Mouse (Mus musculus) midbrain, embryonic 12.5 days (tissue): ENCODE results near the gene Amy1. TPM values are rescaled to one million over a fixed set of nuclear protein-coding genes. Genes with fewer than 3 reads are reported as not detected.
"Not testable (repeated sequence)": the region's sequence is repeated elsewhere in the genome, so short reads cannot be mapped to it uniquely, and the experiment has no call there.

Experiments
- ATAC-seq: fragments of 200-750 bp; cut with Nextera tagmentation; 2 replicates; pipeline ENCODE4 v1.8.0; 2017; ENCODE audit warnings: low read depth, moderate TSS enrichment, moderate library complexity; ENCODE audit not compliant: low FRiP score
- H3K27ac ChIP-seq: fragments of 300-500 bp; sonication (generic); replicated peaks from 2 replicates; pipeline ENCODE4 v1.5.1; 2016; ENCODE audit warnings: mild to moderate bottlenecking
- H3K27me3 ChIP-seq: fragments of 300-500 bp; sonication (generic); 2 replicates; pipeline ENCODE4 v1.6.1; 2016; ENCODE audit warnings: mild to moderate bottlenecking
- H3K36me3 ChIP-seq: fragments of 300-500 bp; sonication (generic); 2 replicates; pipeline ENCODE4 v1.6.1; 2016
- H3K4me1 ChIP-seq: fragments of 300-500 bp; sonication (generic); 2 replicates; pipeline ENCODE4 v1.6.1; 2016
- H3K4me2 ChIP-seq: fragments of 300-500 bp; sonication (generic); replicated peaks from 2 replicates; pipeline ENCODE4 v1.6.1; 2016; ENCODE audit warnings: mild to moderate bottlenecking, moderate library complexity
- H3K4me3 ChIP-seq: fragments of 300-500 bp; sonication (generic); 2 replicates; pipeline ENCODE4 v1.5.1; 2016; ENCODE audit warnings: mild to moderate bottlenecking
- H3K9ac ChIP-seq: fragments of 300-500 bp; sonication (generic); replicated peaks from 2 replicates; pipeline ENCODE4 v1.6.1; 2016; ENCODE audit warnings: mild to moderate bottlenecking, moderate library complexity
- H3K9me3 ChIP-seq: fragments of 300-500 bp; sonication (generic); 2 replicates; pipeline ENCODE4 v1.6.1; 2016; ENCODE audit warnings: mild to moderate bottlenecking
- WGBS: fragments of 180-500 bp; shearing (Covaris S2); methylation state at CpG from one replicate; pipeline ENCODE4 v1.1.7; 2016; 5-methylcytosine and 5-hydroxymethylcytosine counted together
- polyA plus RNA-seq: library from polyadenylated mRNA; unstranded; fragments of >200 nt; fragmentation: Nextera tagmentation; extraction: Ambion mirVana; gene quantifications from 2 replicates; pipeline ENCODE4 v1.2.1, GENCODE M21; 2016

Amy1 gene
- 3.9 and 4.1 TPM in 2 replicates for polyA plus RNA-seq

- Histone ChIP-seq H3K4me1 (no peaks in the 10 kb centered on the region), H3K4me2 (no peak within 1 kb of the TSS), H3K9me3 (no peaks in the 10 kb centered on the region), H3K27me3 (no peaks in the 10 kb centered on the region), H3K9ac (no peak within 1 kb of the TSS), H3K27ac (no peak within 1 kb of the TSS), H3K36me3 (peaks cover 17% of the 10 kb centered on the region), H3K4me3 (no peak within 1 kb of the TSS)
- 93% methylated on average over 2 of the region's 2 CpGs for WGBS
- ATAC-seq, result no peak
Measured at GRCm38 (mm10) chr3:113606599-113606998, at the start of gene Amy1. Amy1 (minus strand) TSS chr3:113606699.

GRCm38 (mm10) chr3:113654335-113654734 is 47.8 kb upstream of the Amy1 start:
- Histone ChIP-seq H3K9me3 (no peaks in the 10 kb centered on the region), H3K36me3 (no peaks in the 10 kb centered on the region), H3K4me1 (no peaks in the 10 kb centered on the region), H3K9ac (no peak overlapping the region), H3K4me2 (no peak overlapping the region), H3K4me3 (no peak overlapping the region), H3K27ac (no peak overlapping the region), H3K27me3 (no peaks in the 10 kb centered on the region)
- no peak; the same call in 1 of the 2 replicates for ATAC-seq
- 83% methylated on average over 3 of the region's 3 CpGs for WGBS

GRCm38 (mm10) chr3:113651386-113651785 is 44.9 kb upstream of the Amy1 start:
- H3K36me3 ChIP-seq, result not testable (repeated sequence)
- 45% methylated on average over 3 of the region's 3 CpGs for WGBS

GRCm38 (mm10) chr3:113639545-113639944 is 33.0 kb upstream of the Amy1 start:
- H3K4me1 ChIP-seq, result no peaks in the 10 kb centered on the region
- H3K36me3 ChIP-seq, result no peaks in the 10 kb centered on the region
- no peak overlapping the region for H3K9ac ChIP-seq
- no peak overlapping the region for H3K27ac ChIP-seq
- no peaks in the 10 kb centered on the region for H3K9me3 ChIP-seq
- H3K4me3 ChIP-seq, result no peak overlapping the region
- no peak overlapping the region for H3K4me2 ChIP-seq
- ATAC-seq, result no peak
- WGBS, result 90% methylated on average over 1 of the region's 1 CpGs
- H3K27me3 ChIP-seq, result no peaks in the 10 kb centered on the region

More at GRCm38 (mm10) chr3:113651386-113651785, 44.9 kb upstream of the Amy1 start:
- not testable (repeated sequence) for H3K27me3 ChIP-seq, H3K27ac ChIP-seq, H3K9ac ChIP-seq, H3K4me2 ChIP-seq, H3K9me3 ChIP-seq, H3K4me3 ChIP-seq, H3K4me1 ChIP-seq
- 0 out of 2 replicates have a peak, but pooled peaks have one; percentile 27 for ATAC-seq

- Histone ChIP-seq H3K9ac (no peak overlapping the region), H3K4me1 (peaks cover 6% of the 10 kb centered on the region), H3K9me3 (no peaks in the 10 kb centered on the region), H3K4me3 (no peak overlapping the region), H3K27ac (no peak overlapping the region), H3K36me3 (no peaks in the 10 kb centered on the region), H3K4me2 (no peak overlapping the region), H3K27me3 (no peaks in the 10 kb centered on the region)
- no peak for ATAC-seq
Measured at GRCm38 (mm10) chr3:113634220-113634619, 27.7 kb upstream of the Amy1 start.

- no peak for ATAC-seq
- H3K4me3 ChIP-seq, result no peak overlapping the region
Measured at GRCm38 (mm10) chr3:113631611-113632010, 25.1 kb upstream of the Amy1 start.

GRCm38 (mm10) chr3:113630564-113630963 is 24.1 kb upstream of the Amy1 start:
- ATAC-seq, result peak; percentile 3; the same call in 1 of the 2 replicates

More at GRCm38 (mm10) chr3:113631611-113632010, 25.1 kb upstream of the Amy1 start:
- H3K4me2 ChIP-seq, result no peak overlapping the region
- H3K4me1 ChIP-seq, result peaks cover 6% of the 10 kb centered on the region
- H3K36me3 ChIP-seq, result peaks cover 5% of the 10 kb centered on the region; the same call in 1 of the 2 replicates
- no peaks in the 10 kb centered on the region for H3K9me3 ChIP-seq
- no peaks in the 10 kb centered on the region for H3K27me3 ChIP-seq
- no peak overlapping the region for H3K27ac ChIP-seq
- H3K9ac ChIP-seq, result no peak overlapping the region

GRCm38 (mm10) chr3:113629606-113630359 is 23.3 kb upstream of the Amy1 start, which contains the start of gene Rnpc3:
Rnpc3 (minus strand) TSS chr3:113630149.
- WGBS, result under 1% methylated on average over 70 of the region's 70 CpGs

More at GRCm38 (mm10) chr3:113630564-113630963, 24.1 kb upstream of the Amy1 start:
- Histone ChIP-seq H3K4me3 (peak overlapping the region; percentile 74), H3K4me1 (peaks cover 6% of the 10 kb centered on the region), H3K9ac (peak overlapping the region; percentile 80), H3K27ac (peak overlapping the region; percentile 99), H3K4me2 (peak overlapping the region; percentile 71), H3K36me3 (peaks cover 11% of the 10 kb centered on the region), H3K27me3 (no peaks in the 10 kb centered on the region), H3K9me3 (no peaks in the 10 kb centered on the region)
- 19% methylated on average over 13 of the region's 13 CpGs for WGBS

GRCm38 (mm10) chr3:113590844-113591243 is 15.7 kb downstream of the Amy1 start:
- WGBS, result 49% methylated on average over 1 of the region's 1 CpGs
- ATAC-seq, result no peak
- H3K9me3 ChIP-seq, result no peaks in the 10 kb centered on the region
- H3K9ac ChIP-seq, result no peak overlapping the region
- H3K4me1 ChIP-seq, result no peaks in the 10 kb centered on the region
- no peaks in the 10 kb centered on the region for H3K27me3 ChIP-seq
- no peak overlapping the region for H3K4me2 ChIP-seq
- H3K4me3 ChIP-seq, result no peak overlapping the region
- no peak overlapping the region for H3K27ac ChIP-seq
- H3K36me3 ChIP-seq, result peaks cover 9% of the 10 kb centered on the region; the same call in 1 of the 2 replicates

More at GRCm38 (mm10) chr3:113629606-113630359, 23.3 kb upstream of the Amy1 start, which contains the start of gene Rnpc3:
- Histone ChIP-seq H3K27me3 (no peaks in the 10 kb centered on the region), H3K9me3 (no peaks in the 10 kb centered on the region), H3K4me1 (peaks cover 6% of the 10 kb centered on the region), H3K9ac (peak within 1 kb of the TSS; percentile 80), H3K36me3 (peaks cover 11% of the 10 kb centered on the region), H3K4me2 (peak within 1 kb of the TSS; percentile 71), H3K27ac (peak within 1 kb of the TSS; percentile 99), H3K4me3 (peak within 1 kb of the TSS; percentile 74)
- ATAC-seq, result peak; percentile 98

- no peaks in the 10 kb centered on the region for H3K36me3 ChIP-seq
- H3K4me1 ChIP-seq, result no peaks in the 10 kb centered on the region
- H3K4me3 ChIP-seq, result no peak overlapping the region
- H3K4me2 ChIP-seq, result no peak overlapping the region
- no peaks in the 10 kb centered on the region for H3K9me3 ChIP-seq
- no peaks in the 10 kb centered on the region for H3K27me3 ChIP-seq
- no peak for ATAC-seq
- H3K27ac ChIP-seq, result no peak overlapping the region
- WGBS, result 77% methylated on average over 4 of the region's 4 CpGs
- H3K9ac ChIP-seq, result no peak overlapping the region
Measured at GRCm38 (mm10) chr3:113574578-113574977, 31.9 kb downstream of the Amy1 start.

- no peaks in the 10 kb centered on the region for H3K4me1 ChIP-seq
- no peak overlapping the region for H3K4me2 ChIP-seq
- H3K4me3 ChIP-seq, result no peak overlapping the region
- H3K27ac ChIP-seq, result no peak overlapping the region
- ATAC-seq, result no peak
- H3K9ac ChIP-seq, result no peak overlapping the region
- no peaks in the 10 kb centered on the region for H3K9me3 ChIP-seq
- 82% methylated on average over 2 of the region's 2 CpGs for WGBS
- H3K36me3 ChIP-seq, result no peaks in the 10 kb centered on the region
- H3K27me3 ChIP-seq, result no peaks in the 10 kb centered on the region
Measured at GRCm38 (mm10) chr3:113574138-113574537, 32.4 kb downstream of the Amy1 start.

- Histone ChIP-seq H3K4me3 (no peak overlapping the region), H3K36me3 (no peaks in the 10 kb centered on the region), H3K9ac (no peak overlapping the region), H3K27me3 (no peaks in the 10 kb centered on the region), H3K9me3 (no peaks in the 10 kb centered on the region), H3K4me1 (no peaks in the 10 kb centered on the region), H3K27ac (no peak overlapping the region), H3K4me2 (no peak overlapping the region)
- ATAC-seq, result no peak
- 92% methylated on average over 3 of the region's 3 CpGs for WGBS
Measured at GRCm38 (mm10) chr3:113572158-113572557, 34.3 kb downstream of the Amy1 start.
